Mouse (Mus musculus) MEL (cell line): Measurements from ENCODE around the gene Mgat4c. TPM values are rescaled to one million over a fixed set of nuclear protein-coding genes. Genes with fewer than 3 reads are reported as not detected.

Source experiments
- DNase-seq: peaks from one replicate; pipeline ENCODE4 v3.0.0; 2011; ENCODE audit warnings: low read depth, low spot score
- H3K27ac ChIP-seq: 2 replicates; pipeline ENCODE4 v1.5.1; 2012; ENCODE audit warnings: low read depth, mild to moderate bottlenecking, control low read depth, low read length, moderate library complexity; ENCODE audit not compliant: control insufficient read depth
- H3K27me3 ChIP-seq, 2 experiments: fragments of 150-350 bp in 1 of 2; sonication (generic) in 1 of 2; 2 replicates each; pipeline ENCODE4 v1.6.1; 2012; ENCODE audit warnings: low read length in 2 of 2, mild to moderate bottlenecking in 2 of 2, improper control_type of control experiment in 1 of 2, moderate library complexity in 1 of 2; ENCODE audit not compliant: insufficient read depth in 2 of 2, control insufficient read depth in 1 of 2
- H3K36me3 ChIP-seq, 2 experiments: 2 replicates each; pipeline ENCODE4 v1.6.1; 2012 to 2014; ENCODE audit warnings: low read length in 2 of 2, improper control_type of control experiment in 1 of 2, inconsistent platforms in 1 of 2, mild to moderate bottlenecking in 1 of 2; ENCODE audit not compliant: insufficient read depth in 2 of 2, control insufficient read depth in 1 of 2
- H3K4me1 ChIP-seq, 2 experiments: fragments of 150-350 bp in 1 of 2; sonication (generic) in 1 of 2; 2 replicates each; pipeline ENCODE4 v1.6.1; 2012; ENCODE audit warnings: low read length in 2 of 2, improper control_type of control experiment in 1 of 2, mild to moderate bottlenecking in 1 of 2; ENCODE audit not compliant: insufficient read depth in 2 of 2, control insufficient read depth in 1 of 2
- H3K4me3 ChIP-seq, 2 experiments: fragments of 150-350 bp in 1 of 2; sonication (generic) in 1 of 2; 2 replicates each; pipeline ENCODE4 v1.5.1; 2012; ENCODE audit warnings: low read depth in 2 of 2, low read length in 2 of 2, mild to moderate bottlenecking in 2 of 2, moderate library complexity in 2 of 2, control low read depth in 1 of 2, improper control_type of control experiment in 1 of 2; ENCODE audit not compliant: control insufficient read depth in 1 of 2, insufficient read depth in 1 of 2
- H3K79me2 ChIP-seq: 2 replicates; pipeline ENCODE4 v1.6.1; 2012; ENCODE audit warnings: mild to moderate bottlenecking, low read length, moderate library complexity; ENCODE audit not compliant: control insufficient read depth, poor library complexity, insufficient read depth
- H3K9ac ChIP-seq: 2 replicates; pipeline ENCODE4 v1.6.1; 2012; ENCODE audit warnings: low read depth, mild to moderate bottlenecking, control low read depth, low read length, moderate library complexity; ENCODE audit not compliant: control insufficient read depth, poor library complexity, severe bottlenecking
- H3K9me3 ChIP-seq: fragments of 150-350 bp; sonication (generic); replicated peaks from 2 replicates; pipeline ENCODE4 v1.6.1; 2012; ENCODE audit warnings: mild to moderate bottlenecking, low read length, improper control_type of control experiment, moderate library complexity; ENCODE audit not compliant: insufficient read depth
- CHD2 ChIP-seq: IDR thresholded peaks from 2 replicates; pipeline ENCODE4 v1.6.1; 2011; ENCODE audit warnings: low read length, improper control_type of control experiment
- E2F4 ChIP-seq: IDR thresholded peaks from 2 replicates; pipeline ENCODE4 v1.6.1; 2011; ENCODE audit warnings: low read depth, low read length, improper control_type of control experiment, borderline replicate concordance
- EP300 ChIP-seq, 2 experiments: IDR thresholded peaks; 2 replicates each; pipeline ENCODE4 v1.6.1; 2011; ENCODE audit warnings: improper control_type of control experiment in 2 of 2, low read length in 2 of 2, low read depth in 1 of 2, mild to moderate bottlenecking in 1 of 2
- ETS1 ChIP-seq: IDR thresholded peaks from 2 replicates; pipeline ENCODE4 v1.6.1; 2012; ENCODE audit warnings: low read depth, mild to moderate bottlenecking, inconsistent platforms, low read length, improper control_type of control experiment, moderate library complexity
- HCFC1 ChIP-seq: IDR thresholded peaks from 2 replicates; pipeline ENCODE4 v1.6.1; 2012; ENCODE audit warnings: low read depth, mild to moderate bottlenecking, inconsistent platforms, low read length, improper control_type of control experiment, moderate library complexity
- JUND ChIP-seq: IDR thresholded peaks from 2 replicates; pipeline ENCODE4 v1.6.1; 2011; ENCODE audit warnings: low read depth, mild to moderate bottlenecking, improper control_type of control experiment, low read length
- MAX ChIP-seq: IDR thresholded peaks from 2 replicates; pipeline ENCODE4 v1.6.1; 2011; ENCODE audit warnings: low read length, improper control_type of control experiment
- MAZ ChIP-seq: IDR thresholded peaks from 2 replicates; pipeline ENCODE4 v1.6.1; 2012; ENCODE audit warnings: low read depth, mild to moderate bottlenecking, inconsistent platforms, low read length, improper control_type of control experiment
- MXI1 ChIP-seq: IDR thresholded peaks from 2 replicates; pipeline ENCODE4 v1.6.1; 2011; ENCODE audit warnings: mild to moderate bottlenecking, low read depth, low read length, improper control_type of control experiment
- MYB ChIP-seq: IDR thresholded peaks from 2 replicates; pipeline ENCODE4 v1.6.1; 2011; ENCODE audit warnings: mild to moderate bottlenecking, low read depth, low read length, improper control_type of control experiment
- MYC ChIP-seq: IDR thresholded peaks from 2 replicates; pipeline ENCODE4 v1.6.1; 2011; ENCODE audit warnings: low read depth, mild to moderate bottlenecking, low read length, improper control_type of control experiment, moderate library complexity
- POLR2A ChIP-seq, 2 experiments: IDR thresholded peaks; 2 replicates each; pipeline ENCODE4 v1.6.1; 2011 to 2012; ENCODE audit warnings: low read length in 2 of 2, mild to moderate bottlenecking in 2 of 2, control low read depth in 1 of 2, improper control_type of control experiment in 1 of 2, low read depth in 1 of 2, moderate library complexity in 1 of 2; ENCODE audit not compliant: control insufficient read depth in 1 of 2, insufficient read depth in 1 of 2, poor library complexity in 1 of 2
- POLR2AphosphoS2 ChIP-seq: IDR thresholded peaks from 2 replicates; pipeline ENCODE4 v1.6.1; 2011; ENCODE audit warnings: low read length, improper control_type of control experiment
- SIN3A ChIP-seq: IDR thresholded peaks from 2 replicates; pipeline ENCODE4 v1.6.1; 2012; ENCODE audit warnings: low read length, improper control_type of control experiment, inconsistent platforms
- SMC3 ChIP-seq: IDR thresholded peaks from 2 replicates; pipeline ENCODE4 v1.6.1; 2011; ENCODE audit warnings: low read depth, low read length, improper control_type of control experiment
- TAL1 ChIP-seq: IDR thresholded peaks from 2 replicates; pipeline ENCODE4 v1.6.1; 2012; ENCODE audit warnings: mild to moderate bottlenecking, inconsistent platforms, low read length, moderate library complexity, mixed read lengths
- TBP ChIP-seq: IDR thresholded peaks from 2 replicates; pipeline ENCODE4 v1.8.0; 2011; ENCODE audit warnings: low read depth, low read length, improper control_type of control experiment
- TCF12 ChIP-seq: IDR thresholded peaks from 2 replicates; pipeline ENCODE4 v1.6.1; 2014; ENCODE audit warnings: low read depth, mild to moderate bottlenecking, inconsistent platforms, low read length, improper control_type of control experiment, moderate library complexity
- USF1 ChIP-seq: IDR thresholded peaks from 2 replicates; pipeline ENCODE4 v1.6.1; 2014; ENCODE audit warnings: low read depth, mild to moderate bottlenecking, inconsistent platforms, low read length, improper control_type of control experiment, moderate library complexity
- USF2 ChIP-seq, 2 experiments: IDR thresholded peaks; 2 replicates each; pipeline ENCODE4 v1.6.1; 2011 to 2012; ENCODE audit warnings: improper control_type of control experiment in 2 of 2, low read length in 2 of 2, borderline replicate concordance in 1 of 2, inconsistent platforms in 1 of 2, low read depth in 1 of 2, mild to moderate bottlenecking in 1 of 2; ENCODE audit not compliant: insufficient read depth in 1 of 2
- ZKSCAN1 ChIP-seq: IDR thresholded peaks from 2 replicates; pipeline ENCODE4 v1.6.1; 2012; ENCODE audit warnings: low read depth, mild to moderate bottlenecking, inconsistent platforms, low read length, improper control_type of control experiment, moderate library complexity
- ZNF384 ChIP-seq: IDR thresholded peaks from 2 replicates; pipeline ENCODE4 v1.6.1; 2012; ENCODE audit warnings: low read depth, mild to moderate bottlenecking, inconsistent platforms, low read length, improper control_type of control experiment
- polyA plus RNA-seq, 2 experiments: library from polyadenylated mRNA; stranded (reverse) in 1 of 2; unstranded in 1 of 2; fragments of >175 nt in 1 of 2; fragments of >200 nt in 1 of 2; gene quantifications; 2 replicates each; pipeline versions ENCODE4 v1.2.1 to v1.2.4; 2012; ENCODE audit warnings: low replicate concordance in 2 of 2, low read depth in 1 of 2; ENCODE audit not compliant: insufficient read length in 2 of 2, insufficient read depth in 1 of 2, missing spikeins in 1 of 2
- total RNA-seq: library from RNA; depleted of rRNA; stranded (reverse); fragments of 300-350 nt; gene quantifications from 2 replicates; pipeline ENCODE4 v1.2.3, GENCODE M21; 2012

The Mgat4c gene
- total and polyA plus RNA-seq, 3 experiments: 0.36 to 3.0 TPM; not detected in 1

DNA sequence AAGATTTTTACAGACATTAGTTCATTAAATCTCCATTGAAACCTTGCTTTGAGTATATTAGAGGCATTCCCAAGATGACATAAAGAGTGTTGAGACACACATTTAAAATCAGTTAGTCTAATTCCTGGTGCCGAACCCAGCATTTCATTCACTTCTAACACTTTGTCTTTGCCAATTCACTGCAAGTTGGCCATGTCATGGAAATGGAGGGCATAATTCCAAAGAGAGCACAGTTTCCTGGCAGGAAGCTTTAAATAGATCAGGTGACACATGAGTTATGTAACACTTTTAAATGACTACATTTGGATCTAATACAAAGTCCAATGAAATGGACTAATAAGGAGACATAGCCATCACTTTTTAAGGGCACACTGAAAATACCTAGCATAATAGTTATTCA, 89.4 kb downstream of the Mgat4c start:
- Histone ChIP-seq H3K9ac (no peak overlapping the region), H3K36me3 (no peaks in the 10 kb centered on the region), H3K79me2 (no peaks in the 10 kb centered on the region), H3K4me3 (no peak overlapping the region), H3K27me3 (no peaks in the 10 kb centered on the region), H3K4me1 (no peaks in the 10 kb centered on the region), H3K27ac (no peak overlapping the region), H3K9me3 (no peaks in the 10 kb centered on the region)
- DNase-seq: no peak
- TF ChIP-seq POLR2A (IDR thresholded peaks at IDR 0.05; ENCODE audit: control insufficient read depth in 1 of 2, insufficient read depth in 1 of 2, low read depth in 1 of 2, low read length in 2 of 2, poor library complexity in 1 of 2): no peak

GRCm38 (mm10) chr10:101771157-101771556, 89.9 kb downstream of the Mgat4c start:
- Histone ChIP-seq H3K4me1 (no peaks in the 10 kb centered on the region), H3K79me2 (no peaks in the 10 kb centered on the region), H3K9me3 (no peaks in the 10 kb centered on the region), H3K27me3 (no peaks in the 10 kb centered on the region), H3K27ac (no peak overlapping the region), H3K9ac (no peak overlapping the region), H3K36me3 (no peaks in the 10 kb centered on the region), H3K4me3 (no peak overlapping the region)
- TF ChIP-seq MYB (no peak), ZKSCAN1 (no peak), USF1 (no peak), MAZ (no peak), USF2 (IDR thresholded peaks at IDR 0.05; ENCODE audit: borderline replicate concordance in 1 of 2, insufficient read depth in 1 of 2, low read depth in 1 of 2, low read length in 2 of 2) (no peak)
- no peak for DNase-seq

GRCm38 (mm10) chr10:101783161-101783744, 102.0 kb downstream of the Mgat4c start:
- no peak for DNase-seq
- Histone ChIP-seq H3K36me3 (no peaks in the 10 kb centered on the region), H3K27ac (no peak overlapping the region)
- TF ChIP-seq POLR2AphosphoS2 (no peak), E2F4 (no peak), TAL1 (no peak), HCFC1 (no peak), TBP (no peak), EP300 (IDR thresholded peaks at IDR 0.05; ENCODE audit: low read depth in 1 of 2, low read length in 2 of 2) (no peak), CHD2 (no peak), SIN3A (no peak), USF2 (IDR thresholded peaks at IDR 0.05; ENCODE audit: borderline replicate concordance in 1 of 2, insufficient read depth in 1 of 2, low read depth in 1 of 2, low read length in 2 of 2) (no peak), MYC (no peak), MXI1 (no peak), TCF12 (no peak), SMC3 (no peak), ETS1 (no peak), JUND (no peak), MAX (no peak), ZNF384 (no peak)
- TF ChIP-seq, all 39 proteins: peak for 0
- H3K27me3 ChIP-seq: no peaks in the 10 kb centered on the region
- no peak overlapping the region for H3K4me3 ChIP-seq
- no peaks in the 10 kb centered on the region for H3K79me2 ChIP-seq
- H3K9me3 ChIP-seq: no peaks in the 10 kb centered on the region
- H3K4me1 ChIP-seq: no peaks in the 10 kb centered on the region
- H3K9ac ChIP-seq: no peak overlapping the region
